Mouse (Mus musculus) cortical plate, adult 2 months (tissue): ENCODE results near the gene Ahdc1. TPM values are rescaled to one million over a fixed set of nuclear protein-coding genes. Genes with fewer than 3 reads are reported as not detected.

Source experiments
- H3K27ac ChIP-seq: fragments of 200-500 bp; 2 replicates; pipeline ENCODE4 v1.5.1; 2012; ENCODE audit warnings: low read length, control low read depth, inconsistent platforms; ENCODE audit not compliant: insufficient read depth
- H3K4me1 ChIP-seq: fragments of 200-500 bp; 2 replicates; pipeline ENCODE4 v1.6.1; 2011; ENCODE audit warnings: low read length; ENCODE audit not compliant: control insufficient read depth, insufficient read depth
- H3K4me3 ChIP-seq: fragments of 200-500 bp; 2 replicates; pipeline ENCODE4 v1.5.1; 2011; ENCODE audit warnings: mild to moderate bottlenecking, low read length, control low read depth; ENCODE audit not compliant: insufficient read depth
- CTCF ChIP-seq: fragments of 200-500 bp; IDR thresholded peaks from 2 replicates; pipeline ENCODE4 v1.5.1; 2011; ENCODE audit warnings: mild to moderate bottlenecking, control low read depth, low read length; ENCODE audit not compliant: insufficient read depth; ENCODE audit errors: extremely low read depth
- POLR2A ChIP-seq: fragments of 200-500 bp; IDR thresholded peaks from 2 replicates; pipeline ENCODE4 v1.6.1; 2011; ENCODE audit warnings: mild to moderate bottlenecking, low read length, control low read depth; ENCODE audit not compliant: insufficient read depth; ENCODE audit errors: extremely low read depth
- polyA plus RNA-seq: library from polyadenylated mRNA; depleted of rRNA; stranded (reverse); fragments of >200 nt; gene quantifications from 2 replicates; pipeline ENCODE4 v1.2.3, GENCODE M21; 2012

The Ahdc1 gene
- polyA plus RNA-seq, 1 experiment = 26.4 TPM

DNA sequence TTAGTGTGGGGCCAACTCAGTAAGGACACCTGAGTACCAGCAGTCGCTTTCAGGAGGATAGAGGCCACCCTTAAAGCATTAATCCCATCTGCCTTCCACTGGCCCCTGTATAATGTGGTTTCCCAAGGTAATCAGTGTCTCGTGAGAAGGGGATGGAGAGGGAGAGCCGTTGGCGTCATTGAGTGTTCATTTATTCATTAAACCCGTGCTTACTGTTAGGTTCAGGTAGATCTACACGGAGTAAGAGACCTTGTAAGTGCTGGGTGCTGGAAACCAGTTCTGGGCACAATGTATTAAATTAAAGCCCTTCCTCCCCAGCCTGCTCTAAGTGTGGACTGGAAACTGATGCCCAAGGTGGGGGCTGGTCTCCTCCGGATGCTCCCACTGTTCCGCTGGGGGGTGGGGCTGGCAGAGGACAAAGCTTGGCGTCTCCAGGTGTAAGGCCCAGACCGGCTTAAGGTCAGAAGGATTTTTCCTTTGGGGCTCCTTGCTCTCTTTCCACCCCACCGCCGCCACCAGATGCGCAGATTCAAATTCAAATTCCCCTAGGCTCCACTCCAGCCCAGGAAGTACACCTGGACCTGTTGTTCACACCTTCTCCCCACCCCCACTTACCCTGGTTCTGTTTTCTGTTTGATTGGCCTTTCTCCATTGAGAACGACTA, 29.3 kb downstream of the Ahdc1 start:
- H3K4me3 ChIP-seq = no peak overlapping the region
- peaks cover 23% of the 10 kb centered on the region for H3K4me1 ChIP-seq
- no peak for TF ChIP-seq POLR2A
- no peak for TF ChIP-seq CTCF
- no peak overlapping the region for H3K27ac ChIP-seq

DNA sequence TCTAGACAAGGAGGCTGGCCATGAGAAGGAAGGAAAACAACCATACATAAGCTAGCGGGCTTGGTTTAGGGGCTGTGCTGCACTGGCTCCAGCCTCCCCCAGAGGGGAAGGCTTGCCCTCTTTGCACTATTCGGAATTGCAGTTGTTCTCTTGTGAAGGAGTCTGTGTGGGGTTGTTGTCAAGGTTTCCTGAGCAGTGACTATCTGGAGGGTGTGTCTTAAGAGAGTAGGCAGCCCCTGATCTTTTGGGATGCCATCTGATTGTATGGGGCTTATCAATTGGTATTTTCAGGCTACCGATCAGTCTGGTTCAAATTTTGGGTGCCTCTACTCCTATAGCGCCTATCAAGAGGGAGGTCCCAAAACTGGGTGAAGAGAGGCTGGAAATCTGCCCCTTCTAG, 31.2 kb downstream of the Ahdc1 start:
- H3K4me1 ChIP-seq = peaks cover 31% of the 10 kb centered on the region
- H3K4me3 ChIP-seq = no peak overlapping the region
- no peak overlapping the region for H3K27ac ChIP-seq
- TF ChIP-seq POLR2A (no peak), CTCF (no peak)

DNA sequence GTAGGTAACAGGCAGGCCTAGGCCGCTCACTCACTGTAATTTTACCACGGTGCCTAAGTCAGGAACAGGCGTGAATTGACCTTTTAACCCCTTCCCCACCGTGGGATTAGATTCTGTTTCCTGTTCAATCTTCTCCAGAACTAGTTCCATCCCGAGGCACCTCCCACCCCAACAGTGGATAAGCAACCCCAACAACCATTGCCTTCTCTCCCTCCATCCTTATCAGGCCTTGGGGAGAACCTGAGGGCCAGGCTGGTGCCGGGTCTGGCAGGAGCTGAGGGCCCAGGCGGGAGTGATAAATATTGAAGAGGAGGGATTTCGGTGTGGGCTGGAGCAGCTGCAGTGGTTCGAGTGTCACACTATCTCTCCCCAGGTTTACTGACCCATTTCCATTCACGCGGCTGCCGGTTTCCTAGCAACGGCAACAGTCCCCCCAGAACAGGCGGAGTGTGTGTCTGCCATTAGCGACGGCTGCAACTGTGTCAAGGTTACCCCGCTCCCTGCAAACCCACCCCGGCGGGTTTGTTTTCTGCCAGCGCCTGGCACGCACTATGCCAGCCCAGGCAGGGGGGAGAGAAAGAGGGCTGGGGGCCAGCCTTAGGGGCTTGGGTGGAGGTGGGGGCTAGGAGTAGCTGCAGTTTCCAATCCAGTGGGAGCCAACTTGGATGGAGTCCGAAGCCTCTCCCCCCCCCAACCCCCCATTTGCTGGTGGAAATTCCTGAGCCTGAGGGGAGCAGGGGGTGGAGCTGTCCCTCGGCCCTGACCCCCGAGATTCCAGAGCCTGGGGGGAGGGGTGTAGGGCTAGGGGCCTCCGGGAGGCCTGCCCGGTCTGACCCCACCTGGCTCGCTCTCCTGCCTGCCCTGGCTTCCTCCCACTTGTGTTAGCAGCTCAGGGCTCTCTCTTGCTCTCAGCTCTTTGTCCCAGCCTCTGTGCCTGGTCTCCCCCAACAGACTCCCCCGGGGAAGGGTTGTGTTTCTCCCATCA, 31.9 kb downstream of the Ahdc1 start:
- TF ChIP-seq POLR2A (no peak), CTCF (no peak)
- Histone ChIP-seq H3K4me3 (no peak overlapping the region), H3K4me1 (peaks cover 34% of the 10 kb centered on the region), H3K27ac (0 out of 2 replicates have a peak overlapping the region, but pooled peaks have one; percentile 18)

DNA sequence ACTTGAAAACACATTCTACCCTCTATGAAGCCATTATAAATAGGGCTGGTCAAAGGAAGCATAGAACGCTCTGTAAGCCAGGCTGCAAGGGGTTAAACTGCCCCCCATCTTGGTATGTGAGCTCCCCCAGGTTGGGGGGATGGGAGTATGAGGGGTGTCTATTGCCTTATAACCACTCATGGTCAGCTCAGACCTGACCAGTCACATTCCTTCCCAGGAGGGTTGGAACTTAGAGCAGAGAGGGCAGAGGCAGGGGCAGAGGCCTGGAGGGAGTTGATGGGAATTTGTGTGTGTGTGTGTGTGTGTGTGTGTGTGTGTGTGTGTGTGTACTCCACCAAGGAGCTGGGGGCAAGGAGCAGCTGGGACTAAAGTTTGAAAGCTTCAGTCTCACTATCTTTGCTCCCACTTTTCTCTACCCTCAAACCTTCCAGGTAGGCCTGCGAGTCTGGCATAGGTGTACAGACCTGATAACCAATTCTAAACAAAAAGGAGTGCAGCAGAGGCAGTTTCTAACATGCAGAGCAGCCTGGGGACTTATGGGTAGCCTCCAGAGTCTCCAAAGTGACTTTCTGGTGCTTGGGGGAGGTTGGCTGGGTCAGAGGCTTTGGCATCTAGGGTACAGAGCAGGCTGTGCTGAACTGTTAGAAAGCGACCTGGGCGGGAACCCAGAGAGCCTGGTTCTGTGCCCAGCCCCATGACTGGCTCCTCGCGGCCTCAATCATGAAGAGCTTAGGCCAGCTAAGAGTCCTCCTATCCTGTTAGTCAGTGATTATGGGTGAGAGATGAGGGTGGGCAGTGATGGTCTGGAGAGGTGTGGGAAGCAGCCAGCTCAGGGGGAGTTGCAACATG, 33.0 kb downstream of the Ahdc1 start:
- TF ChIP-seq POLR2A (no peak), CTCF (no peak)
- no peak overlapping the region for H3K4me3 ChIP-seq
- no peak overlapping the region for H3K27ac ChIP-seq

DNA sequence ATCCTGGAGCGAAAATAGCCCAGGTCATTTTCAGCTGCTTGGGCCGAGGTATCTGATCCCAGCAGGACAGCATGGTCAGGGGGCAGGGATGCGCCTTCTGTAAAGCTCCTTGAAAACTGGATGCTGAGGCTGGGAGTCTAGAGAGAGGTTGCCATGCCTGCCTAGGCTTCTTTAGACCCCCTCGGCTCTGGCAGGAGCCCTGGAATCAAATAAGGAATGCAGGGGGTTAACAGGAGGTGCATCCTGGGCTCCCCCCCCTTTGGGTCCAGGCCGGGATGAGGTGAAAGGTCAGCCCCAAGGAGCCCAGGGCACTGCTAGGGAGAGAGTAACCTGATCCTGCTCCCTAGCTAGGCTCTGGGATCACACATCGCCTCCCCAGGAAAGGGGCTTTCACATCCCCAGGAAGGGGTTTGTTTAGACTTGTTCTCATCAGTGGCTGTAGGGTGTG, 33.6 kb downstream of the Ahdc1 start:
- H3K27ac ChIP-seq = no peak overlapping the region
- peaks cover 43% of the 10 kb centered on the region for H3K4me1 ChIP-seq
- TF ChIP-seq POLR2A (no peak), CTCF (no peak)

More for the DNA sequence above, 33.0 kb downstream of the Ahdc1 start:
- peaks cover 39% of the 10 kb centered on the region for H3K4me1 ChIP-seq

DNA sequence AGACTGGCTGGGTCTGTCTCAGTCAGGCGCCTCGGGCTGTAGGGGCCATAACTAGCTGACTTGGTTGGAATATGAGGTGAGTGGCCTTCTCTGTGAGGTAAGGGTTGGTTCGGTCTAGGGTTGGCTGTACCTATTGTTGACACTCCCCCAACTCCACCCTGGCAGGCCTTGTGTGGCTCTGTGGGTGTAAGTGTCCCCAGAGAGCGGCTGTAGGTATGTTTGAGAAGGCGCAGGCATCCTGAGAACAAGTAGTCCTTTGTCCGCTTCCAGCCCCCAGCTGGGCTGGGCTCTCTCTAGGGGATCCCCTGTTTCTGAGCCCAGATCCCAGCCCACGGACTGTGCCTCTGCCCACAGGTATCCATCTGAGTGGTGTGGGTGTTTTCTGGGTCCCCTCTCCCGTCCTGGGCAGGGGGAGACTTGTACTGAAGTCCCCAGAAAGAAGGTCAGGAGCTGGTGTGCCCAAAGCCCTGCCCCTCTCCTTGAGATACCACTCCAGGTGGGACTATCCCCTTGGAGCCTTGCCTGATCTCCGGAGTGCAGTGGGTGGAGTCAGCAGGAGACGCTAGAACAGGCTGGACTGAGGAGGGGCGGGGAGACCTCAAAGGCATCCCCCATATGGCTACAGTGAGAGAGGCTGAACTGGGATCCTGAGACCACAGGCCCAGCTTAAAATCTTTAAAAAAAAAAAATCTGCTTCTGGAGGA, 34.9 kb downstream of the Ahdc1 start:
- Histone ChIP-seq H3K4me3 (no peak overlapping the region), H3K27ac (0 out of 2 replicates have a peak overlapping the region, but pooled peaks have one; percentile 9), H3K4me1 (peaks cover 54% of the 10 kb centered on the region)
- TF ChIP-seq POLR2A (no peak), CTCF (no peak)

More for the DNA sequence above, 33.6 kb downstream of the Ahdc1 start:
- H3K4me3 ChIP-seq = no peak overlapping the region

DNA sequence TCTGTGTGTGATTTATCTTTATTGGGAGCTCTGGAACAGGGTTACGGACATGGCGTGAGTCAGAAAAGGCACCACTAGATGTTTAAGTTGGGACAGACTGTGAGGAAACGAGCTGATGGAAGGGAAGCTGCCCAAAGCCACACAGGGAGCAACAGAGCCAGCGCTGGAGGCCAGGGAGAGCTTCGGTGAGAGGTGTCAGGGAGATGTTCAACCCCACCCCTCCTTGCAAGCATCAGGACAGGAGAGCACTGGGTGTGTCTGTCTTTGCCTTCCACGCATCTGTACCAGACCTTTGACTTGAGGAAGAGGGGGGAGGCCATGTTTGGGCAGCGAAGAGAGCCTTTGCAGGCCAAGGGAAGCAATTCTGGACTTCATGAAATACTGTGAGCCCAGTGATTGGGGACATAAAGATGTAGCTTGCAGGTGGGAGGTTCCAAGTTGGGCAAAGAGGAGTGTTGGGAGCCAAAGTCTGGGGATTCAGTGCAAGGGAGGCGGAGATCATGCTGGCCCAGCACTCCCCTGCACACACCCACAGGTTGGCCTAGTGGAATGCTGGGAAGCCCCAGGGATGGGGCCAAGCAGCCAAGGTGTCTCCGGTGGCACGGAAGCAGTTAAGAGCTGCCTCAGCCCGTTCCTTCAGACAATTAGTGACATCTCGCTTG, 35.8 kb downstream of the Ahdc1 start:
- TF ChIP-seq POLR2A (no peak), CTCF (no peak)
- Histone ChIP-seq H3K4me1 (peaks cover 59% of the 10 kb centered on the region), H3K27ac (0 out of 2 replicates have a peak overlapping the region, but pooled peaks have one; percentile 11), H3K4me3 (no peak overlapping the region)
